Mouse (Mus musculus) embryo, embryonic 11 days (tissue): ENCODE data around the gene Actl7b.

ENCODE experiments used
- DNase-seq: peaks from one replicate; pipeline ENCODE4 v3.0.0-alpha.2; 2015

Gene Actl7b

DNA sequence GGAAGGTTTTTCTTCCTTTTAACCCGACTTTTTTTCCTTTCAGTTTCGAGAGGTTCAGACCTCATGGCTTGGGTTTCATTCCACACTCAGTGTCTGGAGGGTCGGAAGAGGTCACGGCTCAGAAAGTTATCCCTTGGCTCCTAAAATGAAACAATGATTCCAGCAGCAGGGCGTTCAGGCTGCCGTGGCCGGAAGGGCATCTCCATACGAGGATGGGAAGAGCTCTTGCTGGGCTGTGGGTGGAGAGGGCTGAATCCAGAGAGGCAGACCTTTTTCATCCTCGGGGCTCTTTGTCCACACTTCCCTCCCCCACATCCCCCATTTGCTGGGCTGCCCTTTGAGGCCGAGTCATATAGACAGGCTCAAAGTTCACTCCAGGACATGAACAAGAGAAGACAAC lies 39.0 kb downstream of the Actl7b start:
- peak; percentile 61 for DNase-seq

DNA sequence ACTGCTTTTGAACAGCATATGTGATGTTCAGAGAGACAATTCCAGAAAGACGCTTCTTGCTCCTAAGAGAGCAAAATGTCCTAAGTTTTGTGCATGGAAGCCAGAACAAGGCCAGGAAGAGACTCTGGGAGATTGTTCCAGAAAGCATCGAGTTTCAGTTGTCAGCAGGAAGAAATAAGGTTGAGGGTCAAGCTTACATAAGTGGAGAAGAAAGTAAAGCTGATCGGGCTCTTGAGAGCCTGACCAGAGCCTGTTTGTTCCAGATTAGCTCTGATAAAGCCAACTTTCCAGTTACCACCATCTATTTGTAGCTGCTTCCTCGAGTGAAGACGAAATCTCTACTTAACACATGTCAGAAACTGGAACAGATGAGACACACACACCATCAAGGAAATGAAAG lies 42.6 kb downstream of the Actl7b start:
- DNase-seq: no peak

DNA sequence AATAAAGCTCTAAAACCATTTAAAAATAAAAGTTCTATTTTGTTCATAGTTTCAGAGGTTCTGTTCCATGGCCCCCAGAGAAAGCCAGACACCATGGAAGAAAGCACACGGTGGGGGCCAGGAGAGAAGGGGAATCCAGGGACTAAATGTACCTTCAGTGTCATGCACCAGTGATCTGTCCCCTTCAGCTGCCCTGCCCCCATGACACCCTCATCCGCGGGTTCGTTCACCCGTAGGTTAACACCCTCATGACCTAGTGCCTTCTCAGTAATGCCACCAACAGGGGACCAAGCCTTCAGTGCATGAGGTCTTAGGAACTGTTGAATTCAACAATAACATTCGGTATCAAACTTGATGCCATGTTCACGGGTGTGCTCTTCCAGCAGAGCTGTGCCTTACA lies 44.8 kb downstream of the Actl7b start:
- DNase-seq: no peak
